Mouse (Mus musculus): ENCODE data around the gene Pctp.

GRCm38 (mm10) chr11:90032807-90033206 lies 30.1 kb upstream of the Pctp start:
- TF ChIP-seq CTCF (IDR thresholded peaks at IDR 0.05; ENCODE audit: control insufficient read depth, insufficient read depth, low read length) (no peak), POLR2A (IDR thresholded peaks at IDR 0.05; ENCODE audit: borderline replicate concordance, control insufficient read depth, low read depth, low read length) (no peak)
